In the genomic region with DNA sequence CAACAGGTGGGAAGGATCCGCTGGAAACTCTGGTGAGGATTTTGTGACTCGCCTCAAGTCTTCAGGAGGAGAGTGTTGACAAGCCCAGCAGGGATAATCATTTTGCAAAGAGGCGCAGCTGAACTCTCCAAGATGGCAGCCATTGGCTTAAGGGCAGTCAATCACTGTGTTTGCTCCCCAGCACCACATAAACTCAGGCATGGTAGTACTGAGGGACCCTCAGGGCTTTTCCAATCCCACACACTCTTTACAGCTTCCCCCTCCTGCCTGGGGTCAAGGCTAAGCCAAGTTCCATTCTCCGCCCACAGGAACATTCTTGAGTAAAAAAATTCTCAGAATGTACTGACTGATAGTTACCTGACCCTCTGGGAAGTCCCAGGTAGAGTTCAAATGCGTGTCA, we compare ENCODE assay signal across 33 mouse cellular contexts.
"Had no signal": no experiment of that assay in that cellular context is flagged by ENCODE, and none has a peak within 500 bp of the region (broad histone marks: within the 10 kb centered on the region; RNA-seq: fewer than 3 reads in every experiment).

No protein-coding gene starts in this region.

- H3K36me3 ChIP-seq: heart, embryonic 13.5 days; heart, embryonic 15.5 days; hindbrain, embryonic 12.5 days; hindbrain, embryonic 13.5 days; hindbrain, embryonic 15.5 days; intestine, embryonic 15.5 days; kidney, embryonic 15.5 days had no signal

- ATAC-seq: hindbrain, embryonic 16.5 days; hindbrain, postnatal 0 days; inflammation-experienced regulatory T-cells, adult 6 months; intestine, embryonic 15.5 days; intestine, embryonic 16.5 days; intestine, postnatal 0 days had no signal

- H3K4me3 ChIP-seq: heart, embryonic 13.5 days; heart, embryonic 15.5 days; hindbrain, embryonic 12.5 days; hindbrain, embryonic 13.5 days; hindbrain, embryonic 15.5 days; intestine, embryonic 15.5 days; kidney, embryonic 15.5 days; layer of hippocampus, adult 2 months; left cerebral cortex, adult 2 months had no signal

- H3K9ac ChIP-seq: heart, embryonic 13.5 days; heart, embryonic 15.5 days; hindbrain, embryonic 12.5 days; hindbrain, embryonic 13.5 days; hindbrain, embryonic 14.5 days; hindbrain, embryonic 15.5 days; intestine, embryonic 15.5 days; kidney, embryonic 15.5 days had no signal

- H3K27ac ChIP-seq: heart, embryonic 13.5 days; heart, embryonic 15.5 days; hindbrain, embryonic 12.5 days; hindbrain, embryonic 13.5 days; hindbrain, embryonic 14.5 days; hindbrain, embryonic 15.5 days; hindbrain, postnatal 0 days; intestine, embryonic 15.5 days; kidney, embryonic 15.5 days; kidney, postnatal 0 days; layer of hippocampus, adult 2 months; left cerebral cortex, adult 2 months had no signal

- H3K4me2 ChIP-seq: heart, embryonic 11.5 days; heart, embryonic 13.5 days; heart, embryonic 15.5 days; hindbrain, embryonic 12.5 days; hindbrain, embryonic 13.5 days; hindbrain, embryonic 14.5 days; hindbrain, embryonic 15.5 days; intestine, embryonic 15.5 days; kidney, embryonic 15.5 days had no signal

- H3K27me3 ChIP-seq: heart, embryonic 15.5 days; hindbrain, embryonic 12.5 days; hindbrain, embryonic 13.5 days; hindbrain, embryonic 15.5 days; intestine, embryonic 15.5 days; kidney, embryonic 15.5 days had no signal

- DNase-seq: heart, postnatal 10 days; heart, postnatal 14 days; heart, postnatal 36 days; heart, postnatal 4 days; kidney, adult 11 months; kidney, adult 18-20 months; kidney, adult 2 months; kidney, adult 8-10 months; kidney, adult 9 months; kidney, postnatal 10 days; kidney, postnatal 14 days; kidney, postnatal 25 days; kidney, postnatal 36 days; kidney, postnatal 4 days; layer of hippocampus, adult 9-11 months; layer of hippocampus, postnatal 36 days had no signal

- H3K4me1 ChIP-seq: heart, embryonic 15.5 days had no signal

- H3K9me3 ChIP-seq: heart, embryonic 13.5 days; heart, embryonic 15.5 days; hindbrain, embryonic 12.5 days; hindbrain, embryonic 13.5 days; hindbrain, embryonic 15.5 days; intestine, embryonic 15.5 days; kidney, embryonic 15.5 days had no signal
